Mouse (Mus musculus) monocyte, adult 5-6 weeks (primary cell): Measurements from ENCODE around the gene Ptprcap. TPM values are rescaled to one million over a fixed set of nuclear protein-coding genes. Genes with fewer than 3 reads are reported as not detected.

Experiments
- ATAC-seq: fragments of 153-309, 156-312 bp; replicated peaks from 2 replicates; pipeline ENCODE4 v1.8.0; 2017; ENCODE audit warnings: mild to moderate bottlenecking; ENCODE audit not compliant: low TSS enrichment, insufficient number of reproducible peaks, severe bottlenecking, poor library complexity, low FRiP score
- total RNA-seq: library from RNA; stranded (forward); fragments of 200-1000, 200-491, 200-594 nt; gene quantifications from 3 replicates; pipeline ENCODE4 v1.2.3, GENCODE M21; 2017

Ptprcap gene
- 133 to 326 TPM (median 178 TPM) in 3 replicates for total RNA-seq

DNA sequence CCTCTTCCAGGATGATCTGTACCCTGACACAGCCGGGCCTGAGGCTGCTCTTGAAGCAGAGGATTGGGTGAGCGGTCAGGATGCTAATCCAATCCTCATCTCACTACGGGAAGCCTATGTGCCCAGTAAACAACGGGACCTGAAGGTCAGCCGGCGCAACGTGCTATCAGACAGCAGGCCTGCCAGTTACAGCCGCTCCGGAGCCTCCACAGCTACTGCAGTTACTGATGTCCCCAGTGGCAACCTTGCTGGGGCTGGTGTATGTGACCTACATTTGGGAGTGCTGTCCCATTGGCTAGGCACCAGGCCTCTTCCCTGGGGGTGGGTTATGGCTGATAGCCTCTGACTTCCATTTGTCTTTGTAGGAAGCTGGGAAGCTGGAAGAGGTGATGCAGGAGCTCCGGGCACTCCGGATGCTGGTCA lies at the start of gene Ptprcap:
Gene Ptprcap, plus strand, starts transcription at position 373 of the 423 bp plus-strand sequence.
- no peak for ATAC-seq

DNA sequence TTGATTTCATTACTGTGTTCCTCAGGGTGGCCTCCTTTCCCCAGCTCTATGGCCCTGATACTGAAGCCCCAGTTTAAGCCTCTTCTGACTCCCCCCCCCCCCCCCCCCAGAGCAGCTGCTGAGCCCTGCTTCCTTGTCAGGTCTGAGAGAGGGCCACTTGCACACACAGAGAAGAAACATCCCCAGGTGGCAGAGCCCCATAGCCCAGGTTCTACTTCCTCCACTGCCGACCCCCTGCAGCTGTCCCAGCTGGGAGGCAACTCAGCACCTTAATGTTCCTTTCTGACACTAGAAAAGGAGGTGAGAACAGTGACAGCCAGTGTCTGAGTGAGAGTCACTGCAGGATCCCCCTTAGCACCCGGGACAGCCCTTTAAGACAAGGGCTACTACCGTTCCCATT lies 49.6 kb upstream of the Ptprcap start:
- no peak for ATAC-seq

DNA sequence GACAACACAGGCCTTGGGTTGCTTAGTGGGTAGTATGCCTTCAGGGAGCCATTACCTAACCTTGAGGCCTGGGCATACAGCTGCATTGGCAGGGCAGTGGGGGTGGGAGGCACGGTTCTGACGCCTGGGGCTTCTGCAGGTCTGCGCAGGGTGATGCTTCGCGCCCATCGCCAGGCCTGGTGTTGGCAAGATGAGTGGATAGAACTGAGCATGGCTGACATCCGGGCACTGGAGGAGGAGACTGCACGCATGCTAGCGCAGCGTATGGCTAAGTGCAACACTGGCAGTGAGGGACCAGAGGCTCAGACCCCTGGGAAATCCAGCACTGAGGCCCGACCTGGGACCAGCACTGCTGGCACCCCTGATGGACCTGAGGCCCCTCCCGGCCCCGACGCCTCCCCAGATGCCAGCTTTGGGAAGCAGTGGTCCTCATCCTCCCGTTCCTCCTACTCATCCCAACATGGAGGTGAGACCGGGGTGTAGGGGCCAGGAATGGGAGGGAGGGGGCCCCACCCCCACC lies 48.7 kb upstream of the Ptprcap start:
- ATAC-seq = no peak

- no peak for ATAC-seq
Observed at GRCm38 (mm10) chr19:4106654-4107053, 46.8 kb upstream of the Ptprcap start.

DNA sequence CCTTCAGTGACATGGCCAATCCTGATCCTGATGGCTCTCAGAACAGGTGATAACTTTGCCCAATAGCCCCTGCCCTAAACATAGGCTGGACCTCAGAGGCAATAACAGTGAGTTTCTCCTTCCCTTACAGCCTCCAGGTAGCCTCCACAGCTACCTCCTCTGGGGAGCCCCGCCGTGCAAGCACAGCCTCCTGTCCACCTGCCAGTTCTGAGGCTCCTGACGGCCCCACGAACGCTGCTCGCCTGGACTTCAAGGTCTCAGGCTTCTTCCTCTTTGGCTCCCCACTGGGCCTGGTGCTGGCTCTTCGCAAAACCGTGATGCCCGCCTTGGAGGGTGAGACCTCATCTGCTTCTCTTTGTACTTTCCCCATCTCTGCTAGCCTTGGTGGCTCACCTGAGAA lies 44.9 kb upstream of the Ptprcap start:
- ATAC-seq = no peak

DNA sequence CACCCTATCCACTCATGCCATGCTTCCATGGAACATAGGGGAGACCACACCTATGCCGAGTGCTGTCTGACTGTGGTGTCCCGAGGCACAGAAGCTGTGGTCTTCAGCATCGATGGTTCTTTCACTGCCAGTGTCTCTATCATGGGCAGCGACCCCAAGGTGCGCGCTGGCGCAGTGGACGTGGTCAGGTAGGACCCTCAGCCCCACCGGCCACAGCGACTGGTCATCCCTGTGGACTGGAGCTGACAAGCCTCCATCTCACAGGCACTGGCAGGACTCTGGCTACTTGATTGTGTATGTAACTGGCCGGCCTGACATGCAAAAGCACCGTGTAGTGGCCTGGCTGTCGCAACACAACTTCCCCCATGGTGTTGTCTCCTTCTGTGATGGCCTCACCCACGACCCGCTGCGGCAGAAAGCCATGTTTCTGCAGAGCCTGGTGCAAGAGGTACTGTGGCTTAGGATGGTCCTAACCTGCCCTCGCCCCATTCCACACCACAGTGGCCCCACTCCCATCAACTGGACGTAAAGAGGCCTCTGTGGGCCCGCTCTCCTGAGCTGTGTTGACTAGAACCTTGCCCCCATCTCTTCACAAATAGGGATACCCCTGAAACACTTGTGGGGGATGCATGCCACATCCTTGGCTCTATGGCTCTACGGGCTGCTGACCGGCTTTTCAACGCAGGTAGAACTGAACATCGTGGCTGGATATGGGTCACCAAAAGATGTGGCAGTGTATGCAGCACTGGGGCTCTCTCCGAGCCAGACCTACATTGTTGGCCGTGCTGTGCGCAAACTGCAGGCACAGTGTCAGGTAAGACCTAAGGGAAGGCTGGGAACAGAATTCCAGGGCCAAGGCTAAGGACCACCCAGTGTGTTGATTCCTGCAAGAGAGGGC lies 41.1 kb upstream of the Ptprcap start:
- peak; percentile 37; the same call in 1 of the 2 replicates for ATAC-seq

GRCm38 (mm10) chr19:4113186-4113805 lies 40.1 kb upstream of the Ptprcap start:
- peak; percentile 24 for ATAC-seq

DNA sequence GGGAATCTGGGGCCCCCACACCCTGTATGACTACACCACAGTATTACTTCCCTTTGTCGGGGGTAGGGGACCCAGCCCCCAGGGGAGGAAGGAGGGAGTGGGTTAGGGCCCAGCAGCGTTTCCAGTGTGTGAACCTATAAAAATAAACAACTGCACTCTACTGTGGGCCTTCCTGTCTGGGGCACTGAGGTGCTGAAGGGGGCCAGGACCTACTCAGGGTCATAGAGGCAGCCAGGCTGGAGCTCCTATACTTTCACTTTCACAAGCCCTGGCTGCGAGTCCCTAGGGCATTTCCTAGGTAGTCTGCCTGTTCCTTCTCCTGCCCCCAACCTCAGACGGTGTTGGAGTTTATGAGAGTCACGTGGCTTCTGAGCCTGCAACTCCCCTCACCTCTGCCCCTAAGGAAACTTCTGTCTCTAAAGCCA lies 39.6 kb upstream of the Ptprcap start:
- peak; percentile 55 for ATAC-seq

DNA sequence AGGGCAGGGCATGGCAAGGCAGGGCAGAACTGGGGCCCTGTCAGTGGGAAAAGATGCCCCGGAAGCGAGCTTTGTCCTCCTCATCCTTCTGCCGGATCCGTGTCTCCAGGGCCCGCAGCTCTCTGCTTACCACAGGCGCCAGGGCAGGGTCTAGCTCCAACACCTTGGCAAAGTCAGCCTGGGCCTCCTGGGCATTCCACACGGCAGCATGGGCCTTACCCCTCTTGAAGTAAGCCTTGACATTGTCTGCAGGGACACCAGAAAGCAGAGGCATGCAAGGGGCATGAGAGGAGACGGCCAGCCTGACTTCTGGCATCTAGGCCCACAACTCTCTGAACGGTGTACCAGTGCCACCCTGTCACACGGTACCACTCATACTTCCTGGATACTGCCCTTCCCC lies 38.9 kb upstream of the Ptprcap start:
- ATAC-seq = no peak

DNA sequence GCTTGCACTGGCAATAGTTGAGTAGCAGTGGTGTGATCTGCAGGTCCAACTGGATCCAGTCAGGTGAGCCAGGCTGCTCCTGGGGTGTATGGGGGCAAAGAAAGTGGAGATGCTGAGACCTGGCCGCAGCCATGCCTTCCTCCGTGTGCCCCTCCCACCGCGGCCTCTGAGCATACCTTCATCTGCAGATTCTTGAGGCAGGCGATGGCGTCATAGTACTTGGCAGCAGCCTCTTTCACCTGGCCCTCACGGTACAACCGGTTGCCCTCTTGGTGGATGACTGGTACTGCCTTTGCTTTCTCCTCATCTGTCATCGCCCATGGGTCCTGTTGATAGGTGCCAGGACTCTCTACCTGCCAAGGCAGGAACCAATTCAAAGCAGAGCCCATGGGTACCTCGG lies 38.3 kb upstream of the Ptprcap start:
- no peak for ATAC-seq

GRCm38 (mm10) chr19:4115816-4116215 lies 37.6 kb upstream of the Ptprcap start:
- ATAC-seq = no peak

GRCm38 (mm10) chr19:4117006-4117405 lies 36.4 kb upstream of the Ptprcap start:
- ATAC-seq = no peak

DNA sequence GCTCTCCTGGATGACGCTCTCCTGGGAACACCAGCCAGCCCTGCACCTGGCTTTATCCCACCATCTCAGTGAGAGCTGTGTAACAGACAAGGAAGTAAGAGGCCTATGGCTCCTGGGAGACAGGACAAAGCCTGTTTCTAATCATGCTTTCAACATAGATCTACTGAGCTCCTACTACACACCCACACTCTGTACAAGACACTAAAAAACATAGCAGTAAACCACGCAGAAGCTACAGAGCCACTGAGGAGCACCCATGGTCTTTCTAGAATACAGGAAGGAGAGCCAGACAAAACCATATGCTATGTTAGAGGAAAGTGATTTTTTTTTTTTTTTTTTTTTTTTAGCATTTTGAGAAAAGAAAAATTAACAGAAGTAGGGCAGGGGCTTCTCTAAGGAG lies 35.1 kb upstream of the Ptprcap start:
- ATAC-seq = no peak

DNA sequence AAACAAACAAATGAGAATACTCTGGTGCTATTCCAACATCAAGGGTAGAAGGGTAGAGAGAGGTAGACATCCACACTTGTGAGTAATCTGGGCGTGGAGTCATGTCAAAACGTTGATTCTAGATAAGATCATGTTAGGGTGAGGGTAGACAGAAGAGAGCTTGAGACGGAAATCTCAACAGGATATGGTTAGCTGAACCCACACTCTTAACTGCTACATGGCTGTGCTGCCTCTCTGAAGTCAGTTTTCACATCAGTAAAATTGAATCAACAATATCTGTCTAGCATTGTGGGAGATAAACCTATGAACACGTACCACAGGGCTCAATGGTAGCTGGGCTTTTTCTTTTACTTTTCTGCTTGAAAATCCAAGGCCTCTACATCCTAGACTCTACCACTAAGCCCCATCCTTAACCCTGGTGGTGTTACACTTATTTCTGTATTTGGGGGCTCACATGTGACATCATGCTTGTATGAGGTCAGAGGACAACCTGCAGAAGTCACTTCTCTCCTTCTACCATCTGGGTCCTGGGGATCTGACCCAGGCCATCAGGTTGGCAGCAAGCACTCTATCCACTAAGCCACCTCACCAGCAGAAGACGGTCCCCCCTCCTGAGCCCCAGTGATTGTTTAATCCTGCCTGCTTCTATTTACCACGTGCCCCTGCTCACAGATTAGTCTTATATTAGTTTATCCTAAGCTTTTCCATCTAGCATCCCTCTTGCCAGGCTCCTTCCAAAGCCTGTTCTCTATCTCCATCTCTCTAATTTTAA lies 33.5 kb upstream of the Ptprcap start:
- ATAC-seq = no peak

GRCm38 (mm10) chr19:4120496-4120895 lies 32.9 kb upstream of the Ptprcap start:
- no peak for ATAC-seq

- peak; percentile 65 for ATAC-seq
Observed at GRCm38 (mm10) chr19:4121097-4121805, 32.2 kb upstream of the Ptprcap start.

- 0 out of 2 replicates have a peak, but pooled peaks have one; percentile 7 for ATAC-seq
Observed at GRCm38 (mm10) chr19:4121896-4122295, 31.5 kb upstream of the Ptprcap start.
